Comparison of ENCODE assay signal across 8 mouse cellular contexts in genomic region chr19:5878362-5878722, GRCm38 (mm10). TPM values are rescaled to one million over a fixed set of nuclear protein-coding genes. Genes with fewer than 3 reads are reported as not detected.
DNase-seq lines count a peak whose midpoint lies in the region; ATAC-seq and TF ChIP-seq lines count a peak whose summit lies in the region.

No protein-coding gene starts in this region.

- no peaks in the 10 kb centered on the region for H3K9me3 ChIP-seq in intestine, embryonic 16.5 days (ENCODE audit: control insufficient read depth, low read length)

- ATAC-seq in intestine, embryonic 16.5 days = peak; percentile 11

- TF ChIP-seq CTCF in thymus, adult 2 months (IDR thresholded peaks at IDR 0.05; ENCODE audit: borderline replicate concordance, control insufficient read depth, extremely low read depth, insufficient read depth, low read length, poor library complexity) = no peak

- H3K4me1 ChIP-seq in intestine, embryonic 16.5 days (ENCODE audit: control insufficient read depth, insufficient read depth, low read length) = peaks cover 31% of the 10 kb centered on the region
- peaks cover 35% of the 10 kb centered on the region for H3K4me1 ChIP-seq in thymus, adult 2 months (replicated peaks; ENCODE audit: control insufficient read depth, insufficient read depth, low read length)

- no peak for TF ChIP-seq POLR2A in thymus, adult 2 months (IDR thresholded peaks at IDR 0.05; ENCODE audit: control insufficient read depth, extremely low read depth, insufficient read depth, low read length, poor library complexity)

- 0 out of 2 replicates have a peak overlapping the region, but pooled peaks have one; percentile 7 for H3K4me3 ChIP-seq in intestine, embryonic 16.5 days (ENCODE audit: low read length)
- H3K4me3 ChIP-seq in thymus, adult 2 months (ENCODE audit: control insufficient read depth, insufficient read depth, low read length) = no peak overlapping the region

- intact Hi-C loops in gastrocnemius, postnatal 14 days (cut with DNase I; ENCODE audit: low total_unique reads) = no loop called here

- peak; percentile 21 for DNase-seq in gastrocnemius, adult 18-20 months (ENCODE audit: low spot score)
- DNase-seq in gastrocnemius, postnatal 14 days = no peak
- DNase-seq in adrenal gland, postnatal 10 days = peak; percentile 89
- peak; percentile 77 to 83 for DNase-seq in lung, adult 18-20 months
- DNase-seq in testis, postnatal 10 days (ENCODE audit: low spot score) = peak; percentile 83
- DNase-seq in layer of hippocampus, adult 9-10 months (ENCODE audit: low spot score) = no peak
- no peak for DNase-seq in thymus, adult 2 months

- H3K4me2 ChIP-seq in intestine, embryonic 16.5 days (ENCODE audit: low read depth, low read length) = 0 out of 2 replicates have a peak overlapping the region, but pooled peaks have one; percentile 14

- no peaks in the 10 kb centered on the region for H3K27me3 ChIP-seq in intestine, embryonic 16.5 days (replicated peaks; ENCODE audit: control insufficient read depth, insufficient read depth, low read length)
- H3K27me3 ChIP-seq in thymus, adult 2 months (ENCODE audit: control insufficient read depth, insufficient read depth, low read length) = no peaks in the 10 kb centered on the region

- 58% methylated on average over 7 of the region's 7 CpGs for WGBS in intestine, embryonic 16.5 days
- 35% methylated on average over 7 of the region's 7 CpGs for WGBS in thymus, adult 2 months

- peak overlapping the region; percentile 49 for H3K9ac ChIP-seq in intestine, embryonic 16.5 days (ENCODE audit: low read depth, low read length)

- H3K36me3 ChIP-seq in intestine, embryonic 16.5 days (ENCODE audit: control insufficient read depth, insufficient read depth, low read length) = no peaks in the 10 kb centered on the region
- no peaks in the 10 kb centered on the region for H3K36me3 ChIP-seq in thymus, adult 2 months (ENCODE audit: control insufficient read depth, insufficient read depth, low read length)

- peak overlapping the region; percentile 73; the same call in 1 of the 2 replicates for H3K27ac ChIP-seq in intestine, embryonic 16.5 days (ENCODE audit: low read length)
- H3K27ac ChIP-seq in thymus, adult 2 months (ENCODE audit: control insufficient read depth, insufficient read depth, low read length) = no peak overlapping the region

RNA-seq across cellular contexts. Expression of gene Slc25a45, which starts 0.7 kb away (rescaled TPM):
- under 1 TPM; 0.59 to 0.90 TPM for total RNA-seq in gastrocnemius, adult 18-20 months (2021)
- 1 to 10 TPM; 2.1 to 2.3 TPM for total RNA-seq in gastrocnemius, postnatal 14 days (2021)
- total RNA-seq in adrenal gland, postnatal 10 days (2021) = 10 to 100 TPM; 13.4 to 14.2 TPM
- 3.4 and 4.1 TPM in 2 replicates for polyA plus RNA-seq in intestine, embryonic 16.5 days (2015; fragmentation: Nextera tagmentation; extraction: Ambion mirVana)
- polyA plus RNA-seq in thymus, adult 2 months (2012; rRNA removed) = 57.5 and 57.9 TPM in 2 replicates

RNA-seq across cellular contexts. Expression of gene Frmd8, which starts 3.3 kb away (rescaled TPM):
- 1 to 10 TPM; 2.9 to 3.2 TPM for total RNA-seq in gastrocnemius, adult 18-20 months (2021)
- total RNA-seq in gastrocnemius, postnatal 14 days (2021) = 1 to 10 TPM; 7.1 to 7.7 TPM
- total RNA-seq in adrenal gland, postnatal 10 days (2021) = 10 to 100 TPM; 29.0 to 34.8 TPM
- polyA plus RNA-seq in intestine, embryonic 16.5 days (2015; fragmentation: Nextera tagmentation; extraction: Ambion mirVana) = 31.1 and 31.7 TPM in 2 replicates
- 121 and 129 TPM in 2 replicates for polyA plus RNA-seq in thymus, adult 2 months (2012; rRNA removed)

RNA-seq across cellular contexts. Expression of gene Tigd3, which starts 15.6 kb away (rescaled TPM):
- under 1 TPM; 0.21 TPM for total RNA-seq in gastrocnemius, adult 18-20 months (2021)
- total RNA-seq in gastrocnemius, postnatal 14 days (2021) = under 1 TPM; 0.42 to 0.66 TPM
- 1 to 10 TPM; 1.6 to 1.9 TPM for total RNA-seq in adrenal gland, postnatal 10 days (2021)
- polyA plus RNA-seq in intestine, embryonic 16.5 days (2015; fragmentation: Nextera tagmentation; extraction: Ambion mirVana) = 1.5 and 1.7 TPM in 2 replicates
- polyA plus RNA-seq in thymus, adult 2 months (2012; rRNA removed) = 4.0 and 4.7 TPM in 2 replicates

RNA-seq across cellular contexts. Expression of gene Dpf2, which starts 34.5 kb away (rescaled TPM):
- 10 to 100 TPM; 76.3 to 85.1 TPM for total RNA-seq in gastrocnemius, adult 18-20 months (2021)
- total RNA-seq in gastrocnemius, postnatal 14 days (2021) = 10 to 100 TPM; 71.9 to 78.2 TPM
- 100 to 1,000 TPM; 105 to 119 TPM for total RNA-seq in adrenal gland, postnatal 10 days (2021)
- 109 and 119 TPM in 2 replicates for polyA plus RNA-seq in intestine, embryonic 16.5 days (2015; fragmentation: Nextera tagmentation; extraction: Ambion mirVana)
- 175 and 194 TPM in 2 replicates for polyA plus RNA-seq in thymus, adult 2 months (2012; rRNA removed)

RNA-seq across cellular contexts. Expression of gene Cdc42ep2, which starts 46.3 kb away (rescaled TPM):
- 10 to 100 TPM in 1 of 2 experiments, 1 to 10 TPM in 1; 8.9 to 11.2 TPM for total RNA-seq in gastrocnemius, adult 18-20 months (2021)
- 10 to 100 TPM; 14.4 to 18.3 TPM for total RNA-seq in gastrocnemius, postnatal 14 days (2021)
- total RNA-seq in adrenal gland, postnatal 10 days (2021) = 10 to 100 TPM; 10.8 to 11.2 TPM
- polyA plus RNA-seq in intestine, embryonic 16.5 days (2015; fragmentation: Nextera tagmentation; extraction: Ambion mirVana) = 14.7 and 15.1 TPM in 2 replicates
- polyA plus RNA-seq in thymus, adult 2 months (2012; rRNA removed) = 5.1 and 5.8 TPM in 2 replicates

Comparison
In these comparisons a context has a peak if more than half of its experiments do, and no peak if none do; other contexts are left out.
1. DNase-seq: peak in gastrocnemius, adult 18-20 months (single experiment), adrenal gland, postnatal 10 days (single experiment), lung, adult 18-20 months (2 of 2) and testis, postnatal 10 days (single experiment); none in gastrocnemius, postnatal 14 days (single experiment), layer of hippocampus, adult 9-10 months (single experiment) and thymus, adult 2 months (single experiment).
2. RNA of gene Slc25a45, which starts 0.7 kb away (total RNA-seq): 13.4 to 14.2 TPM in adrenal gland, postnatal 10 days; 2.1 to 2.3 TPM in gastrocnemius, postnatal 14 days and 0.59 to 0.90 TPM in gastrocnemius, adult 18-20 months; every median in the first group is over 4 times any median in the second.